Mouse (Mus musculus) kidney, postnatal 36 days (tissue): ENCODE measurements around the gene Olfr584.

ENCODE experiments used
- DNase-seq, 2 experiments: peaks; one replicate each; pipeline ENCODE4 v3.0.0; 2021 to 2022; ENCODE audit warnings: mixed read lengths in 2 of 2

The Olfr584 gene

DNA sequence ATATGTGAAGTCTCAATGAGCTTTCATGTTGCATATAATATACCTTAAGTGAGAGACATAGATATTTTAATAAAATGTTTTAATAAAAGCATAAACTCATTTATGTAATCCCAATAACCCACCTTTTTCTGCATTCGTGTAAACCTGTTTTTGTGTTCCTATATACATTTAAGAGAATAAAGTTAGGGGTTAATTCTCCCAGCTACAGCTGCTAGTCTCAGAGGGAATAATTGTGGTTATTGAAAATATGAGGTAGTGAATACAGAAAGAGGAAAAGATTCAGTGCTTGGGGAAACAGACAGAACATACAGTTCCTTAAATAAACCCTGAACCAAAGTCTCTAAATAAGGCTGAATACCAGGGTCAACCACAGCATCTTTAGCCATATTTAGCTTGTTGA is at the start of gene Olfr584:
TSS of gene Olfr584 (plus strand) at position 301 of the 400 bp plus-strand sequence.
- DNase-seq = no peak

- DNase-seq = no peak
Measured at GRCm38 (mm10) chr7:103037724-103038123, 44.0 kb upstream of the Olfr584 start, which contains the start of gene Olfr582. Gene Olfr582, plus strand, starts transcription at chr7:103038024.

DNA sequence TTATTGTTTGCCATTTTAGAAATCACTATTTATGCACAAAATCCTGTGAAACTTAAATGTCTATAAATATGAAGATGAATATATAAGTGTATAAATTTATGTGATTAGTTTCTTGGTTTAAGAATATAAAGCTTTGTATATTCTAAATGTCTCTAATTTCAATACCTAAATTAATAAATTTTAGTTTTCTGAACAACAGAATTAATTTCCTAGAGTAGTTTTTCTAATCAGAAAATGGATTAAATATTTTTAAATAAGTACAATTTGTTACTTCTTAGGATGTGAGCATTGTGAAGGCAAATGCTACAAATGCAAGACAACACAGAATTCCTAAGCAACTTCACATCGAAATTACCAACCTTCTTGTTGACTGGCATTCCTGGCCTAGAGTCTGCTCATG is 30.7 kb upstream of the Olfr584 start, which contains the start of gene Olfr583:
TSS of gene Olfr583 (plus strand) at position 301 of the 400 bp plus-strand sequence.
- no peak for DNase-seq

GRCm38 (mm10) chr7:103097420-103097819 is 15.7 kb downstream of the Olfr584 start, which contains the start of gene Olfr585:
Gene Olfr585, plus strand, starts transcription at chr7:103097720.
- no peak for DNase-seq

DNA sequence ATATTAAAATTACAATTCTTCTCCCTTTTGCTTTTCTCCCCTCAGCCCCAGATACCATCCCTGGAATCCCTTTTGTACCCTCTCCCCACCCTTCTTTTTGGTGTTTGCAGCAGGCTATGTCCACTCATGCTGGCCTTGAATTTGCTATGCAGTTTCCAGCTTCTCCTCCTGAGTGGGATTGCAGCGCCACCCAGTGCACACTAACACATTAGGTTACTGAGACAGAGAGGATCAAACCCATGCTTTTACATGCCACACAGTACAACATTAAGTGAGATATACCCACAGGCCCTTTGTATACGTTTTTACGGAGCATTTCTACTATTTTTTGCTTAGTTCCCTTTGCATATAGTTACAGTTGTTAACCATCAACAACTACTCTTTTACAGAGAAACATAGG is 37.7 kb downstream of the Olfr584 start:
- peak in 1 of 2 experiments; percentile 6 for DNase-seq

DNA sequence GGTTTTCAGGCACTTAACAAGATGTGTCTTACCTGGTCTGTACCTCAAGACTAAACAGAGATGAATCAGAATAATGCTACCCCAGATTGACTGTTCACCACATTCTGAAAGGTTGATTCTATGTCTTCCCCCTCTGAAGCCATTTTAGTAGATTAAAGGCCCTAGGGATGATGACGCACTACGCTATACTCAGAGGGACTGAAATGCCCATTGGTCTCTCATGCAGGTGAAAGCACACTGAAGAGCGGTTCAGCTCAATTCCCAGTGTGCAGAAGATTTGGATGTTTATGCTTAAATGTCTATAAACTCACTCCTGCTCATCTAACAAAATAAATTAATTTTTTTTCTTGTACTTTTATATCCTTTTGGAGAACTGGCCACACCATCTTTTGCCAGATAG is 43.9 kb downstream of the Olfr584 start, which contains the start of gene Olfr586:
TSS of gene Olfr586 (minus strand) at position 101 of the 400 bp plus-strand sequence.
- DNase-seq = no peak
